Mouse (Mus musculus) spleen, adult 18-20 months (tissue): ENCODE data around the gene Olfr1375.
"Not testable (repeated sequence)": the region's sequence is repeated elsewhere in the genome, so short reads cannot be mapped to it uniquely, and the experiment has no call there.

Experiments used
- DNase-seq, 2 experiments: peaks; one replicate each; pipeline ENCODE4 v3.0.0; 2022; ENCODE audit warnings: mixed read lengths in 2 of 2

Olfr1375 gene

DNA sequence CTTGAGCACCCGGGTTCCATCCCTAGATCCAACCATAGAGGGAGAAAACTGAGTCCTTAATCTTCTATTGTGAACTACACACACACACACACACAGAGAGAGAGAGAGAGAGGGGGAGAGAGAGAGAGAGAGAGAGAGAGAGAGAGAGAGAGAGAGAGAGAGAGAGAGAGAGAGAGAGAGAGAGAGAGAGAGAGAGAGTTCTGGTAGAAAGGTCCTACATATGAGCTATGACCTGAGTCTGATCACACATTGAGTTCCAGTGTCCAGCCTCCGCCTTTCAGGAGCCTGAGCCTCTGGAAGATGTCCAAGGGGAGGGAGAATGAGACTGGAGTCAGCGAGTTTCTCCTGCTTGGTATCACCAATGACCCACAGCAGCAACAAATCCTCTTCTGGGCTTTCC lies at the start of gene Olfr1375:
Gene Olfr1375, plus strand, starts transcription at position 301 of the 400 bp plus-strand sequence.
- not testable (repeated sequence) for DNase-seq

DNA sequence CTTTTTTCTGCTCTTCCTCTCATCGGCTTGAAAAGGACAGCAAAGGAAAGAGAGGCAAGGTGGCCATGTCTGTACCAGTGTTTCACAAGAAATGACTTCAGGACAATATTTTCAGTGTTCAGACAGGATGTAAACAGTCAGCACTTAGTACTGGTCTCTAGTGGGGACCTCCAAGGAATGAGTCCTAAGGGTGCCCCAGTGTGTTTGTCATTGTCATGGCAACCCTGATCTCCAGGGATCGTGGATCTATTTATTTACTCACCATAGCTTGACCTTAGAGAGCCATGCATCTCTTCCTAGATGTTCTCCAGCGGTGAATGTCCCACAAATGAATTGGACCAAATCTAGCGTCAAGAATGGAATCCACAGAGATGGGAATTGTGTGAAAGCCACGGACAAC lies 44.6 kb upstream of the Olfr1375 start, which contains the start of gene Olfr51:
Gene Olfr51, plus strand, starts transcription at position 301 of the 400 bp plus-strand sequence.
- DNase-seq: no peak

DNA sequence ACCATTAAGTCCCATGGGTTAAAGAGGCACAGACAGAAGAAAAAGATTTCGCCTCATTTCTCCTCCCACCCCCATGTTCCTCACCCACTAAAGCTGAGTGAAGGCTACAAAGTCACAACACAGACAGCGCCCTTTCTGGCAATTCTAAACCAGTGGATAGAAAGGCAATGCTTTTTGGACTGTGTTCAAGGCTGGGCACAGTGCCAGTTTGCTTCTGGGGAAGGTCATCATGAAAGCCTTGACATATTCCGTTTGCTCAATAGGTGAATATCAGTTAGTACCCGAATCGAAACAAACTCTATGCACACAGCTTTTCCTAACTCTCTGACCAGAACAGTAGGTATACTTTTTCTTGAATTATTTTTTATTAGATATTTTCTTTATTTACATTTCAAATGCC lies 36.1 kb upstream of the Olfr1375 start:
- no peak for DNase-seq

DNA sequence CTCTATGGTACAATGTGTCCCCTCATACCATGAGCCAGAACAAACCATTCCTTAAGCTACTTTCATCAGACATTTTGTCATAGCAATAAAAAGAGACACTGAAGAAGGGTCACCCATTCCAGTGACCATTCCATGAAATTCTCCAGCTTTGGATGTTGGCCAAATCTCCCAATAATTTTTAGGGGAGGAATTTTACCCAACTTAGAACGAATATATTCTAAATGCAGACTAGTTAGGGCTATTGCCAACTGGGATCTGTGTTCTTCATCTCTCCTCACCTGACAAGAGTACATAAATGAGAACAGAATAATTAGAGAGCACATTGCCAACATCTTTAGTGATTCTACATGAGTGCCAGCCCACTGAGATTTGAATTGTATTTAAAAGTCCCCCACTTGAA lies 34.0 kb upstream of the Olfr1375 start, which contains the start of gene Olfr54:
Gene Olfr54, plus strand, starts transcription at position 301 of the 400 bp plus-strand sequence.
- no peak for DNase-seq

DNA sequence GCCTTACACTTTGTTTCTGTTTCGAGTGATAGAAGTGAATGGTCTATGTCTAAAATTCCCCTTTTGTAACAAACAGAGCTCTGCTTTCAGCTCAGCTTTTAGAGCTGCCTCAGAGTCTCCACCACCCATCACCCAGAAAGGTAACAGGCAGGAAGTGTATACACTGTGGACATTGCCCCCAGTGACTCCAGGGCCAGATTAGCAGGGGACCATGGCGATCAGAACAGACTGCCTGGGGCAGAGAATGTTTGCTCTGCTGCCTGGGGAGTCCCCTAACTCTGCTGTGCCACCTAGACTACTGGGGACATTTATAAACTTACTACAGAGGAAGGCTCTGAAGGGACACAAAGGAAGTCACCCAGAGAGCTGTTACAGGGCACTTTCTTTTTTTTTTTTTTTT lies 31.6 kb upstream of the Olfr1375 start:
- no peak for DNase-seq

DNA sequence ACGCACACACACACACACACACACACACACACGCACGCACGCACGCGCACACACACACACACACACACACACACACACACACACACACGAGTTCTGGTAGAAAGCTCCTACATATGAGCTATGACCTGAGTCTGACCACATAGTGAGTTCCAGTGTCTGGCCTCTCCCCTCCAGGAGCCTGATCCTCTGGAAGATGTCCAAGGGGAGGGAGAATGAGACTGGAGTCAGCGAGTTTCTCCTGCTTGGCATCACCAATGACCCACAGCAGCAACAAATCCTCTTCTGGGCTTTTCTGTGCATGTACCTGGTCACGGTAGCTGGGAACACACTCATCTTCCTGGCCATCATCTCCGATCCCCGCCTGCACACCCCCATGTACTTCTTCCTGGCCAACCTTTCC lies 21.1 kb upstream of the Olfr1375 start:
- not testable (repeated sequence) for DNase-seq

DNA sequence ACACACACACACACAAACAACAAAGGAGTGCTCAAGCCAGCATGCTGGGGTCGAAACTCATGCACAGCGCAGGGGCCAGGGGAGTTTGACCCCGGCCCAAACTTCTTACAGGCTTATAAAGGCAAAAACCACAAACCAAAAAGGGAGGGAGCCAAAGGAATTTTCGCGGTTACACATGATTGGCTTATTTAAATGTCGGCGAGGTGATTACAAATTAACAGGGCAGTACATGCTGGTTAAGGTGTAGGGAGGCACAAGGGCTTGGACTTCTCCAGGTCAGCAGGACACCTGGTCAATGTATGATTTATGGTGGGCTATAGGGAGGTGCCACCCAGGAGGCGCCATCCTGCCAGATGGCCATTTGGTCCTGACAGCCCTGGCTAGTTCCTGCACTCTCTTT lies 18.5 kb upstream of the Olfr1375 start:
- not testable (repeated sequence) for DNase-seq

DNA sequence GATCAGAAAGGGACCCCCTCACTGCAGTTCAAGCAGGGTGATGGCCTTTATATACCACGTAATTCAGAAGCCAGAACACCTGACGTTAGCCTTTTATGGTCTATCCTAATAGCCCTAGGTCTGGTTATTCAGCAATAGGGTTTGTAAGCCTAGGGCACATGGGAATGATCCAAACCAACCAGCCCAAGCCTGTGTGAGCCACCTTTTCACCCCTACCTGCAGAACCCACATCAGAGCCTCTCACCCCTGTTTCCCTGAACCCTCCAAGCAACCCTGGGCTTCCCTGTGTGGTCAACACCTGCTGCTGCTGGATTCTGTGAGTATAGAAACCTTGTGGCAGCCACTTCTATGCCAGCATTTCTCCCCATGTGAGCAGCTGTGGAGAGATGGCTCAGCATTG lies 17.7 kb upstream of the Olfr1375 start:
- no peak for DNase-seq

DNA sequence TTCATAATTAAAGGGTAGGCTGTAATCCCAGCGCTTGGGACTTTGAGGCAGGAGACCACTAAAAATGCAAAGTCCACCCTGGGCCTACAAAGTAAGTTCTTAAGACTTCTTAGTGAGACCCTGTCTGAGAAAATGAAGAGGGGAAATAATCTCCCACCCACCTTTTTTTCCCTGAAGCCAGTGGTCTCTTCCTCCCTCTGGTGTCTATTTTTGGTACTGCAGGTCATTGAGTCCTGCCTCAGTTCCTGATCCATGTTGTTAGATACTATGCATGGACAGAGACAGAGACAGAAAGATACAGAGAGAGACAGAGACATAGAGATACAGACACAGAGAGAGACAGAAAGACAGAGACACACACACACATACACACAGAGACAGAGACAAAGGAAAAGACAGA lies 15.1 kb upstream of the Olfr1375 start:
- DNase-seq: peak in 1 of 2 experiments; percentile 4

DNA sequence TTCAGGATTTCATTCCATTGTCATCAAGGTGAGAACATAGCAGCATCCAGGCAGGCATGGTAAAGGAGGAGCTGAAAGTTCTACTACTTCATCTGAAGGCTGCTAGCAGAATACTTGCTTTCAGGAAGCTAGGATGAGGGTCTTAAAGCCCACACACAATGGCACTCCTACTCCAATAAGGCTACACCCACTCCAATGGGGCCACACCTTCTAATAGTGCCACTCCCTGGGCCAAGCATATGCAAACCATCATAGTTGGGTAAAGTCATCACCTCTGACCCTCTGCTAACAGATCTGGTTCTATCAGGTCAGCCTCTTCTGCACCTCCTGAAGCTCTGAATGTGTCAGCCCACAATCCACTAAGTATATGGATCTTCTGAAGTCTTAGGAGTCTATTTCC lies 13.8 kb upstream of the Olfr1375 start:
- DNase-seq: not testable (repeated sequence)

DNA sequence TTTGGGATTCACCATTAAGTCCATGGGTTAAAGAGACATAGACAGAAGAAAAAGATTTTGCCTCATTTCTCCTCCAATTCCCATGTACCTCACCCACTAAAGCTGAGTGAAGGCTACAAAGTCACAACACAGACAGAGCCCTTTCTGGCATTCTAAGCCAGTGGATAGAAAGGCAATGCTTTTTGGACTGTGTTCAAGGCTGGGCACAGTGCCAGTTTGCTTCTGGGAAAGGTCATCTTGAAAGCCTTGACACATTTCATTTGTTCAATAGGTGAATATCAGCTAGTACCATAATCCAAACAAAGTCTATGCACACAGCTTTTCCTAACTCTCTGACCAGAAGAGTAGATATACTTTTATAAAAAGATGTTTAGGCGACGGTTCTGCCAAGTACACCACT lies 12.0 kb upstream of the Olfr1375 start:
- DNase-seq: no peak

DNA sequence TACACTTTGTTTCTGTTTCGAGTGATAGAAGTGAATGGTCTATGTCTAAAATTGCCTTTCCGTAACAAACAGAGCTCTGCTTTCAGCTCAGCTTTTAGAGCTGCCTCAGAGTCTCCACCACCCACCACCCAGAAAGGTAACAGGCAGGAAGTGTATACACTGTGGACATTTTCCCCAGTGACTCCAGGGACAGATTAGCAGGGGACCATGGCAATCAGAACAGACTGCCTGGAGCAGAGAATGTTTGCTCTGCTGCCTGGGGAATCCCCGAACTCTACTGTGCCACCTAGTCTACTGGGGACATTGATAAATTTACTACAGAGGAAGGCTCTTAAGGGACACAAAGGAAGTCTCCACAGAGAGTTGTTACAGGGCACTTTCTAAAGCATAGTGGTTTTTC lies 3.1 kb upstream of the Olfr1375 start:
- DNase-seq: not testable (repeated sequence)

DNA sequence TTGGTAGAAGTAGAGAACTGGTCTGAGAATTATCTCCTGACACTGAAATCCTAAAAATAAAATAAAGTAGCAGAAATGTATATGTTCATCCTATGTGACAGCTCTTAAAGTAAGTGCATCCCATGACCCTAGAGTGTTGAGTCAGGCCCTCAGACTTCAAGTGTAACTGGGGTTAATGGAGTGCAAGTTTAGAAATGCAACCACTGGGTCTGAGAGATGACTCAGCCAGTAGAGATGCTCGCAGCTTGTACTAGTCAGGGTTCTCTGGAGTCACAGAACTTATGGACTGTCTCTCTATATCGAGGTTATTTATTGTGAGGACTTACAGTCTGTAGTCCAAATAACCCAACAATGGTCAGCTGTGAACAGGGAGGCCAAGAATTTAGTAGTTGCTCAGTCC lies 3.8 kb downstream of the Olfr1375 start:
- no peak for DNase-seq

DNA sequence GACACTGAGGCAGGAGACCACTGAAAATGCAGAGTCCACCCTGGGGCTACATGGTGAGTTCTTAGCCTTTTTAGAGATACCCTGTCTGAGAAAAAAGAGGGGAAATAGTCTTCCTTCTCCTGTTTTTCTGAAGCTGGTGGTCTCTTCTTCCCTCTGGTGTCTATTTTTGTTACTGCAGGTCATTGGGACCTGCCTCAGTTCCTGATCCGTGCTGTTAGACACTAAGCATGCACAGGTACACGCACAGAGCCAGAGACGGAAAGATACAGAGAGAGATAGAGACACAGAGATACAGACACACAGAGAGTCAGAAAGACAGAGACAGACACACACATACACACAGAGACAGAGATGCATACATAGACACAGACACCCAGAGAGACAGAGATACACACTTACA lies 5.3 kb downstream of the Olfr1375 start:
- DNase-seq: no peak

DNA sequence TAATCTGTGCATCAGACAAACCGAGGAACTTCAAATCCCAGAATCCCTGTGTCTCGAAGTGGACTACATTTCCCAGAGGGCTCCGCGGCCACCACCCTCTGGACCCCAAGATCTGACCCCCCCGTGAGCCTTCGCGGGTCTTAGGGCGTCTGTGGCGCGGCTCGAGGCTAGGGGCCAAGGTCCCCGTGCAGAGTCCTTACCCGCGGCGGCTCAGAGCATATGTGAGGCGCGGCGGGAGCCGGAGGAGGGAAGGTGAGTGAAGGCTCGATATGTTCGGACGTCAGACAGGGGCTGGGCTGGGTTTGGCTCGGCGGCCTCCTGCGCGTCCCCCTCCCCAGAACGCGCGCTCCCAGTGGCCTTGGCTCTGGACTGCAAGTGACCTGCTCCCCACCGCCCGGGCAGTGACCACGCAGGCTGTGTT lies 11.3 kb downstream of the Olfr1375 start, which contains the start of gene Zfp354a:
Gene Zfp354a, plus strand, starts transcription at position 107 of the 421 bp plus-strand sequence.
- DNase-seq: peak in 1 of 2 experiments; percentile 4

DNA sequence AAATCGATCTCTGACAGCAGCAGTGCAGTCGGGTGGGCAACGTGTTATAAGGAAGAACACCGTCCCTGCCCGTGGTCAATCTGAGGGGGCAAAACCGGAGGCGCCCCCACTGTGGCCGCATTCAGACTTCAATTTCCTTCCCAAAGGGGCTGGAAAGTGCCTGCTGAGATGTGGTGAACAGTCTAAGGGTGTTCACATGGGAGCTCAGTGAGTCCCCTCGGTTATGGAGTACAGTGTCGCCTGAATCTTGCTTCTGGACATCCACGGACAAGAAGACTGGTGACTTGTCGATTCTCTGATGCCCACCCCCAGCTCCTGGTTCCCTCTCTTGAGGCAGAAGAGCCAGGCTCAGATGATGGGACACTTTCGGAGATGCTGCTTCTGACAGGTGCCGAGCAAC lies 11.7 kb downstream of the Olfr1375 start:
- no peak for DNase-seq

DNA sequence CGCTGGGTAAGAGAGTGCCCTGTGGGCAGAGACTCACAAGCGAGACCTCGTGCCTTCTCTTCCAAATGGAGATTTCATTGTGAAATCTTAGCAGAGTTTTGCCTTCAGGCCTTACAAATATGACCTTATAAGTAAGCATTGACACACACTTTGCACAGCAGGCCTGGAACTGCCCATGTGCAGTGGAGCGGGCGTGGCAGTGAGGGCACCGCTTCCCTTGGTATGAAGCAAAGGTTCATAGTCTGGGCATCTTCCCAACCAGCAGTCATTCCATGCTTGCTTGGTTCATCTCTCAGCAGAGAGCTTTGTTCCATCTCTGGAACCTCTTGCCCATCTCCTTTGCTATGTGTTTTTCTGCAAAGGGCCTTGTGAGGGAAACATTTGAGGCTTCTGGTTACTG lies 13.1 kb downstream of the Olfr1375 start:
- DNase-seq: no peak

DNA sequence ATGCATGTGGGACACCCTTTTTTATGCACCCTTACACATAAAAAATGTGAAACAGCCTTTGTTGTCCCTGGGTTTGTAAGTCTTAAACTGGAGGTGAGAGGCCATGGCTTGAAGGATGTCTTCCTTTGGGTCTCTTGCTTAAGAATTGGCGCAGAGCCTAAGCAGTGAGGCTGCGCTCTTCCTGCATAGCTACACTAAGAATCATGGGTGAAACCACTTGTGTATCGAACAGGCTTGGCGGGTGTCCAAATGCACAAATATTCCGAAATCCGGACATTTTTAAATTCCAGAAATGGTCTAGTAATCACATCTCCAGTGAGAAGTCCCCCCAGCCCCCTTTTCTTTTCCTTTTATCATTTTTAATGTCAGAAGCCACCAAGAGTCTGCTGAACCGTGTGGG lies 15.4 kb downstream of the Olfr1375 start:
- no peak for DNase-seq

DNA sequence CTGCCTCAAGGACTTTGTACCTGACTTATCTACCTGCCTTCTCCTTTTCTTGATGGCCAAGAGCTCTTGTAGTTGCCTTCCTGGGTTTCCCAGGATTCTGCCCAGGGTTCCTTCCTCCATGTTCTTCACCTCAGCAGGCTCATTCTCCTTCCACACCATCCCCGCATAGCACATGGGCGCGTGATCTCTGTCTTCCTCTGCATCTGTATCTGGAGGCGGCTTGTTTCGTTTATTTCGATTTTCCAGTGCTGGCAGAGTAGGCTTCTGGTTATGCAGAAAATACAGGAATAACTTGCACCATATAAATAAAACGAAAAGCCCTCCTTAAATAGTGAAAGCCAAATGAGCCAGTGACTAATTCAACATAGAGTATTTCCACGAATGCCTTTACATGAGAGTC lies 15.9 kb downstream of the Olfr1375 start:
- DNase-seq: no peak

DNA sequence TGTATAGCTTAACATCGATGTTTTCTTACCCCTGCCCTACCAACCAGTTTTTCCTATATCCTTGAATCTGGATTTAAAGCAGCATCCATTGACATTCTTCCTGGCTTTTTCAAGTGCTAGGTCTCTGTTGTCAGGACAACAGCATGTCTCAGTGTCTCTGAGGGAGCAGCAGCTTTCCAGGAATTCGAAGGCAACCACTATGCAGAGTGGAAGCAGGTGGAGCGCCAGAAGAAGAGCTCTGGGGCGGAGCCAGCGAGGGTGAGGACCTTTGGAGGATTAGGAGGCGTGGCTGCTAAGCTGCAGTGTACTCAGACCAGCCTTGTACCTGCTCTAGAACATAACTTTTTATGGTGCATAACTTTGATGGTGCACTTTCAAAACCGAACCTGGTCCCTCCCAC lies 36.6 kb downstream of the Olfr1375 start:
- no peak for DNase-seq

DNA sequence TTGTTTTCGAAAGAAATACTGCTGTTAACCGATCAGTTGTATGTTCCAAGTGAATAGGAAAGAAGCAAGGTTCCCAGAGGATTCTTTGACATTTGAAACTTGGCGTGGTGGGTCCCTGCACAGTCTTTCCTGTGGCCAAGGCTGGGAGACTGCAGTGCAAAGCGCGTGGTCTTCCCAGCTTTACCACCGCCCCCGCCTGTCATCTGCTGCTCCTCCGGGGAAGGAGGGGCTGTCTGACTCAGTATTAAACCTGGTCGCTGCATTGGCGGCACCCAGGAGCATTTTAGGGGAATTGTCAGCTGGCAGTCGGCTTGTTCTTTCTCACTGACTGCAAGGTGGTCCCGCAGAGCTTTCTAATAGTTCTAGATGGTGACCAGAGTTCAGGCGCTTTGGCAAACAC lies 37.4 kb downstream of the Olfr1375 start:
- DNase-seq: no peak
